Mouse (Mus musculus): ENCODE measurements around the gene Ndufs7. TPM values are rescaled to one million over a fixed set of nuclear protein-coding genes. Genes with fewer than 3 reads are reported as not detected.
A peak's percentile ranks its signal among the peaks of the same experiment; 100 is the strongest.
"Not testable (repeated sequence)": the region's sequence is repeated elsewhere in the genome, so short reads cannot be mapped to it uniquely, and the experiment has no call there.

Gene Ndufs7
- total RNA-seq, 2 experiments from 2014 or later: 182 to 187 TPM

GRCm38 (mm10) chr10:80238306-80238705, 10.6 kb upstream of the Ndufs7 start:
- DNase-seq (ENCODE audit: low spot score in 2 of 2): no peak
- intact Hi-C loops (cut with DNase I): no loop called here

- no peak for DNase-seq (ENCODE audit: low spot score in 2 of 2)
- intact Hi-C loops (cut with DNase I): no loop called here
Measured at GRCm38 (mm10) chr10:80239791-80240190, 9.1 kb upstream of the Ndufs7 start.

GRCm38 (mm10) chr10:80242088-80242487, 6.8 kb upstream of the Ndufs7 start:
- DNase-seq (ENCODE audit: low spot score in 2 of 2): no peak
- intact Hi-C loops (cut with DNase I): no loop called here

DNA sequence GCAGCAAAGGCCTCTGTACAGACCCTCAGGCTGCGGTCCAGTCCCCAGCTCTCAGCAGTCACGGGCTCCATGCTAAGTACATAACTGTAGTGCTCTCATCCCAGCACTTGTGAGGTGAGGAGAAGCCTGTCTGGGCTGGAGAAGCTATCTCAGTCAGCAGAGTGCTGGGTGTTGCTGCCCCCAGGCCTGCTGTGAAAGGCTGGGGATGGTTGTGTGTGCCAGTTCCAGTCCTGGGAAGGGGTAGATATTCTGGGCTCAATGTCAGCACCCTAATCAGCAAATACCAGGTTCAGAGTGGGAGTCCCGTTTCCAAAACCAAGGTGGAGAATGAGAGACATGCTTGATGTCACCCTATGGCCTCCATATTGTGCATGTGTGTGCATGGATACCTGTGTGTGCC, 6.3 kb upstream of the Ndufs7 start:
- intact Hi-C loops (cut with DNase I): no loop called here
- no peak for DNase-seq (ENCODE audit: low spot score in 2 of 2)

GRCm38 (mm10) chr10:80244791-80245399, 4.0 kb upstream of the Ndufs7 start:
- intact Hi-C loops (cut with DNase I): loop anchor here (1.0 to 2.0 kb wide), 3 partner anchors 16 to 70 kb away; no protein-coding TSS in a partner anchor
- DNase-seq (ENCODE audit: low spot score in 2 of 2): no peak

- peak; percentile 77 to 86 for DNase-seq (ENCODE audit: low spot score in 2 of 2)
- intact Hi-C loops (cut with DNase I): loop anchor here (1.0 to 2.0 kb wide), 3 partner anchors 17 to 70 kb away; no protein-coding TSS in a partner anchor
Measured at GRCm38 (mm10) chr10:80245600-80245999, 3.3 kb upstream of the Ndufs7 start.

DNA sequence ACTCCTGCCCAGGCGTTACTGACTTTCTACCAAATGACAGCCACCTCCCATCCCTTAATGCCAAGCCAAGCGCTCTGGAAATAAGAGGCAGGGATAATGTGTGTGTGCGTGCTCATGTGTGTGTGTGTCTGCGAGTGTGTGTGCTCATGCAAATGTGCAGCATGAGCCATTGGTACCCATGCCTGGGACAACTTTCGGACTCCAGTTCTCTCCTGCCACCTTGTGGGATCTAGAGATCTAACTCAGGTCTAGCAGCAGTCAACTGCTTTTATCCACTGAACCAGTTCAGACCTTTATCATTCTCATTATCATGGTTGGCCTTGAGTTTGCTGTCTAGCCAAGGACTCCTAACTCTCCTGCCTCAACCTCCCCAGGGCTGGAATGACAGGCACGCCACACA, 1.1 kb upstream of the Ndufs7 start:
- peak in 1 of 2 experiments; percentile 67 for DNase-seq (ENCODE audit: low spot score in 2 of 2)
- intact Hi-C loops (cut with DNase I): no loop called here

DNA sequence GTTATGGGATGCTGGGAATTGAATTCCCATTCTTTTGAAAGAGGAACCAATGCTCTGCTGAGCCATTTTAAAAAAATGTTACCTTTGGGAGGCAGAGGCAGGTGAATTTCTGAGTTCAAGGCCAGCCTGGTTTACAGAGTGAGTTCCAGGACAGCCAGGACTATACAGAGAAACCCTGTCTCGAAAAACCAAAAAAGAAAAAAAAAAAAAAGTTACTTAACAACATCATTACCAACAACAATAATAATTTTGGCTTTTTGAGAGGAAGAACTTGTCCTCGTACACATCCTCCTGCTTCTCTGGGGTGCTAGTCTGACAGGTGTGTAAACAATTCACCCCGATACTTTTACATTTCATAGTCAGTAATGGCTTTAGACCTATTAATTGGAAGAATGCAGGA, 484 bp upstream of the Ndufs7 start:
- intact Hi-C loops (cut with DNase I); DNase-seq (ENCODE audit: low spot score in 2 of 2): not testable (repeated sequence)

- intact Hi-C loops (cut with DNase I): no loop called here
- no peak for DNase-seq (ENCODE audit: low spot score in 2 of 2)
Measured at GRCm38 (mm10) chr10:80250059-80250458, 1.1 kb downstream of the Ndufs7 start.

GRCm38 (mm10) chr10:80250573-80250972, 1.7 kb downstream of the Ndufs7 start:
- intact Hi-C loops (cut with DNase I): no loop called here
- no peak for DNase-seq (ENCODE audit: low spot score in 2 of 2)

GRCm38 (mm10) chr10:80252011-80252410, 3.1 kb downstream of the Ndufs7 start:
- no peak for DNase-seq (ENCODE audit: low spot score in 2 of 2)
- intact Hi-C loops (cut with DNase I): no loop called here

GRCm38 (mm10) chr10:80252493-80253274, 3.8 kb downstream of the Ndufs7 start:
- intact Hi-C loops (cut with DNase I): no loop called here
- DNase-seq (ENCODE audit: low spot score in 2 of 2): no peak

DNA sequence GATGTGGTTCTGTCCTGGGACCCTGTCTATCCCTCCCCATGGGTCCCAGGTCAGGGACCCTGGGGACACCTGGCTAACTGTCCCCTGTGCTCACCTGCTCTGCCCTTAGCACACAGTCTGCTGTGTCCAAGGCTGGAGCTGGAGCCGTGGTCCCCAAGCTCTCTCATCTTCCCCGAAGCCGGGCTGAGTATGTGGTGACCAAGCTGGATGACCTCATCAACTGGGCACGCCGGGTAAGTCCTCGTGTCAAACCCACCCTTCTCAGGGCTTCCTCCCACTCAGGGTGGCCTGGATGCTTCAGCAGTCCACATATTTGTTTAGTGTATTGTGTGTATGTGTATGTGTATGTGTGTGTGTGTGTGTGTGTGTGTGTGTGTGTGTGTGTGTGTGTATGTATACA, 4.6 kb downstream of the Ndufs7 start:
- DNase-seq (ENCODE audit: low spot score in 2 of 2): no peak
- intact Hi-C loops (cut with DNase I): no loop called here

GRCm38 (mm10) chr10:80254331-80255297, 5.7 kb downstream of the Ndufs7 start:
- intact Hi-C loops (cut with DNase I): no loop called here

GRCm38 (mm10) chr10:80255881-80256535, 7.1 kb downstream of the Ndufs7 start:
- intact Hi-C loops (cut with DNase I): no loop called here
- no peak for DNase-seq (ENCODE audit: low spot score in 2 of 2)

More at GRCm38 (mm10) chr10:80254331-80255297, 5.7 kb downstream of the Ndufs7 start:
- DNase-seq (ENCODE audit: low spot score in 2 of 2): no peak

DNA sequence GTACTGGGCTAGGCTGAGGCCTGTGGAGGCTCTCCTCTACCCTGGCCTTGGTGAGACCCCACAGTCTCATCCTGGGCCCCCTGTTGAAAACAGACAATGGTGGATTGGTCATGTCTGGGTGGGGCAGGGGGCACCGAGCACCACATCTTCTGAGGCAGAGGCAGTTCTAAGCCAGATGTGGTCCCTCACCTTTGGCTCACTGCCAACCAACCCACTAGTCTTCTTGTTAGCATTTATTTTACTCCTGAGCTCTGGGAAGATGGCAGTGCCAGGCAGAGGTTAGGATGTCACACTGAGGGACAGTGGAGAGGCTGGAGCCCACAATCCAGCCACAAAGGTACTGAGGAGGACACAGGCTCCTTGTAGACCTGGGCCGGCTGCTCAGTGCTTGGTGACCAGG, 9.0 kb downstream of the Ndufs7 start:
- intact Hi-C loops (cut with DNase I): no loop called here

GRCm38 (mm10) chr10:80258752-80259462, 10.0 kb downstream of the Ndufs7 start:
- DNase-seq (ENCODE audit: low spot score in 2 of 2): no peak
- intact Hi-C loops (cut with DNase I): no loop called here

More for the DNA sequence above, 9.0 kb downstream of the Ndufs7 start:
- DNase-seq (ENCODE audit: low spot score in 2 of 2): no peak

- intact Hi-C loops (cut with DNase I): no loop called here
- DNase-seq (ENCODE audit: low spot score in 2 of 2): no peak
Measured at GRCm38 (mm10) chr10:80259463-80259805, 10.5 kb downstream of the Ndufs7 start.

Data from left cerebral cortex, postnatal 25 days (tissue).